Mouse (Mus musculus): Measurements from ENCODE around the gene Ifnlr1. TPM values are rescaled to one million over a fixed set of nuclear protein-coding genes. Genes with fewer than 3 reads are reported as not detected.

Ifnlr1 gene
- polyA plus RNA-seq, 1 experiment from 2014 or later = 0.31 TPM

GRCm38 (mm10) chr4:135658899-135659298, 27.2 kb upstream of the Ifnlr1 start:
- Histone ChIP-seq H3K27me3 (ENCODE audit: control insufficient read depth, insufficient read depth, low read depth, low read length) (no peaks in the 10 kb centered on the region), H3K9ac (ENCODE audit: low read depth, low read length) (no peak overlapping the region), H3K36me3 (ENCODE audit: control insufficient read depth, insufficient read depth, low read length) (no peaks in the 10 kb centered on the region), H3K4me1 (ENCODE audit: control insufficient read depth, insufficient read depth, low read length) (peaks cover 11% of the 10 kb centered on the region; the same call in 1 of the 2 replicates), H3K4me3 (ENCODE audit: low read depth, low read length) (no peak overlapping the region), H3K9me3 (replicated peaks; ENCODE audit: control insufficient read depth, low read length, poor library complexity, severe bottlenecking) (no peaks in the 10 kb centered on the region), H3K4me2 (ENCODE audit: low read length) (no peak overlapping the region), H3K27ac (ENCODE audit: low read length) (no peak overlapping the region)
- WGBS = 91% methylated on average over 12 of the region's 12 CpGs
- ATAC-seq = no peak

- WGBS = 63% methylated on average over 6 of the region's 6 CpGs
- Histone ChIP-seq H3K36me3 (ENCODE audit: control insufficient read depth, insufficient read depth, low read length) (no peaks in the 10 kb centered on the region), H3K9me3 (replicated peaks; ENCODE audit: control insufficient read depth, low read length, poor library complexity, severe bottlenecking) (no peaks in the 10 kb centered on the region), H3K4me1 (ENCODE audit: control insufficient read depth, insufficient read depth, low read length) (0 out of 2 replicates have a peak, but pooled peaks cover 1% of the 10 kb centered on the region), H3K4me2 (ENCODE audit: low read length) (no peak overlapping the region), H3K27me3 (ENCODE audit: control insufficient read depth, insufficient read depth, low read depth, low read length) (no peaks in the 10 kb centered on the region), H3K27ac (ENCODE audit: low read length) (no peak overlapping the region), H3K9ac (ENCODE audit: low read depth, low read length) (no peak overlapping the region), H3K4me3 (ENCODE audit: low read depth, low read length) (no peak overlapping the region)
- ATAC-seq = no peak
These were observed 24.8 kb upstream of the Ifnlr1 start for GRCm38 (mm10) chr4:135661082-135661809.

GRCm38 (mm10) chr4:135661994-135662393, 24.1 kb upstream of the Ifnlr1 start:
- no peak overlapping the region for H3K9ac ChIP-seq (ENCODE audit: low read depth, low read length)
- 81% methylated on average over 6 of the region's 6 CpGs for WGBS

GRCm38 (mm10) chr4:135664656-135665055, 21.4 kb upstream of the Ifnlr1 start:
- no peak overlapping the region for H3K4me2 ChIP-seq (ENCODE audit: low read length)
- no peaks in the 10 kb centered on the region for H3K4me1 ChIP-seq (ENCODE audit: control insufficient read depth, insufficient read depth, low read length)
- no peak overlapping the region for H3K4me3 ChIP-seq (ENCODE audit: low read depth, low read length)
- 84% methylated on average over 6 of the region's 6 CpGs for WGBS
- no peak overlapping the region for H3K27ac ChIP-seq (ENCODE audit: low read length)
- H3K9ac ChIP-seq (ENCODE audit: low read depth, low read length) = no peak overlapping the region
- no peaks in the 10 kb centered on the region for H3K36me3 ChIP-seq (ENCODE audit: control insufficient read depth, insufficient read depth, low read length)
- H3K9me3 ChIP-seq (replicated peaks; ENCODE audit: control insufficient read depth, low read length, poor library complexity, severe bottlenecking) = no peaks in the 10 kb centered on the region
- no peaks in the 10 kb centered on the region for H3K27me3 ChIP-seq (ENCODE audit: control insufficient read depth, insufficient read depth, low read depth, low read length)
- ATAC-seq = no peak

More at GRCm38 (mm10) chr4:135661994-135662393, 24.1 kb upstream of the Ifnlr1 start:
- Histone ChIP-seq H3K4me3 (ENCODE audit: low read depth, low read length) (no peak overlapping the region), H3K4me2 (ENCODE audit: low read length) (no peak overlapping the region), H3K4me1 (ENCODE audit: control insufficient read depth, insufficient read depth, low read length) (no peaks in the 10 kb centered on the region), H3K27ac (ENCODE audit: low read length) (no peak overlapping the region), H3K36me3 (ENCODE audit: control insufficient read depth, insufficient read depth, low read length) (no peaks in the 10 kb centered on the region), H3K27me3 (ENCODE audit: control insufficient read depth, insufficient read depth, low read depth, low read length) (no peaks in the 10 kb centered on the region), H3K9me3 (replicated peaks; ENCODE audit: control insufficient read depth, low read length, poor library complexity, severe bottlenecking) (no peaks in the 10 kb centered on the region)
- no peak for ATAC-seq

GRCm38 (mm10) chr4:135666192-135666975, 19.7 kb upstream of the Ifnlr1 start:
- 57% methylated on average over 17 of the region's 17 CpGs for WGBS
- Histone ChIP-seq H3K4me2 (ENCODE audit: low read length) (no peak overlapping the region), H3K9me3 (replicated peaks; ENCODE audit: control insufficient read depth, low read length, poor library complexity, severe bottlenecking) (no peaks in the 10 kb centered on the region), H3K9ac (ENCODE audit: low read depth, low read length) (no peak overlapping the region), H3K36me3 (ENCODE audit: control insufficient read depth, insufficient read depth, low read length) (no peaks in the 10 kb centered on the region), H3K4me3 (ENCODE audit: low read depth, low read length) (no peak overlapping the region), H3K27me3 (ENCODE audit: control insufficient read depth, insufficient read depth, low read depth, low read length) (no peaks in the 10 kb centered on the region), H3K27ac (ENCODE audit: low read length) (no peak overlapping the region), H3K4me1 (ENCODE audit: control insufficient read depth, insufficient read depth, low read length) (no peaks in the 10 kb centered on the region)
- ATAC-seq = no peak

GRCm38 (mm10) chr4:135667266-135667844, 18.7 kb upstream of the Ifnlr1 start:
- H3K36me3 ChIP-seq (ENCODE audit: control insufficient read depth, insufficient read depth, low read length) = no peaks in the 10 kb centered on the region
- no peaks in the 10 kb centered on the region for H3K27me3 ChIP-seq (ENCODE audit: control insufficient read depth, insufficient read depth, low read depth, low read length)
- ATAC-seq = peak; percentile 25; the same call in 1 of the 2 replicates
- H3K4me3 ChIP-seq (ENCODE audit: low read depth, low read length) = no peak overlapping the region
- peak overlapping the region; percentile 26 for H3K4me2 ChIP-seq (ENCODE audit: low read length)
- H3K9ac ChIP-seq (ENCODE audit: low read depth, low read length) = peak overlapping the region; percentile 40; the same call in 1 of the 2 replicates
- no peak overlapping the region for H3K27ac ChIP-seq (ENCODE audit: low read length)
- 16% methylated on average over 16 of the region's 16 CpGs for WGBS
- H3K4me1 ChIP-seq (ENCODE audit: control insufficient read depth, insufficient read depth, low read length) = no peaks in the 10 kb centered on the region
- H3K9me3 ChIP-seq (replicated peaks; ENCODE audit: control insufficient read depth, low read length, poor library complexity, severe bottlenecking) = no peaks in the 10 kb centered on the region

- no peak for ATAC-seq
- Histone ChIP-seq H3K27me3 (ENCODE audit: control insufficient read depth, insufficient read depth, low read depth, low read length) (no peaks in the 10 kb centered on the region), H3K4me3 (ENCODE audit: low read depth, low read length) (no peak overlapping the region), H3K36me3 (ENCODE audit: control insufficient read depth, insufficient read depth, low read length) (no peaks in the 10 kb centered on the region), H3K9ac (ENCODE audit: low read depth, low read length) (no peak overlapping the region), H3K4me1 (ENCODE audit: control insufficient read depth, insufficient read depth, low read length) (0 out of 2 replicates have a peak, but pooled peaks cover 2% of the 10 kb centered on the region), H3K9me3 (replicated peaks; ENCODE audit: control insufficient read depth, low read length, poor library complexity, severe bottlenecking) (no peaks in the 10 kb centered on the region), H3K4me2 (ENCODE audit: low read length) (no peak overlapping the region), H3K27ac (ENCODE audit: low read length) (no peak overlapping the region)
- 63% methylated on average over 3 of the region's 3 CpGs for WGBS
These were observed 12.6 kb upstream of the Ifnlr1 start for GRCm38 (mm10) chr4:135673507-135673906.

GRCm38 (mm10) chr4:135674993-135675392, 11.1 kb upstream of the Ifnlr1 start:
- H3K27ac ChIP-seq (ENCODE audit: low read length) = no peak overlapping the region
- no peak overlapping the region for H3K4me2 ChIP-seq (ENCODE audit: low read length)
- no peaks in the 10 kb centered on the region for H3K9me3 ChIP-seq (replicated peaks; ENCODE audit: control insufficient read depth, low read length, poor library complexity, severe bottlenecking)
- no peaks in the 10 kb centered on the region for H3K27me3 ChIP-seq (ENCODE audit: control insufficient read depth, insufficient read depth, low read depth, low read length)
- ATAC-seq = no peak
- H3K4me3 ChIP-seq (ENCODE audit: low read depth, low read length) = no peak overlapping the region
- H3K9ac ChIP-seq (ENCODE audit: low read depth, low read length) = no peak overlapping the region
- H3K36me3 ChIP-seq (ENCODE audit: control insufficient read depth, insufficient read depth, low read length) = no peaks in the 10 kb centered on the region
- WGBS = 66% methylated on average over 9 of the region's 9 CpGs
- 0 out of 2 replicates have a peak, but pooled peaks cover 2% of the 10 kb centered on the region for H3K4me1 ChIP-seq (ENCODE audit: control insufficient read depth, insufficient read depth, low read length)

Data from midbrain, embryonic 16.5 days (tissue).